Mouse (Mus musculus) adipose tissue, adult 10 weeks (tissue): ENCODE measurements around the gene Gm21870. TPM values are rescaled to one million over a fixed set of nuclear protein-coding genes. Genes with fewer than 3 reads are reported as not detected.

Source experiments
- polyA plus RNA-seq: library from polyadenylated mRNA; stranded (reverse); fragments of 350-450 nt; fragmentation: Illumina TruSeq; extraction: RNeasy Lipid Tissue Mini Kit (QIAGEN cat#74804); gene quantifications from one replicate; pipeline ENCODE4 v1.2.3, GENCODE M21; 2014; ENCODE audit warnings: low read depth, low replicate concordance

The Gm21870 gene
- polyA plus RNA-seq: not detected

GRCm38 (mm10) chrX:33986716-33987115 is at the start of gene Gm21870:
Gene Gm21870 (minus strand): TSS chrX:33986816.

DNA sequence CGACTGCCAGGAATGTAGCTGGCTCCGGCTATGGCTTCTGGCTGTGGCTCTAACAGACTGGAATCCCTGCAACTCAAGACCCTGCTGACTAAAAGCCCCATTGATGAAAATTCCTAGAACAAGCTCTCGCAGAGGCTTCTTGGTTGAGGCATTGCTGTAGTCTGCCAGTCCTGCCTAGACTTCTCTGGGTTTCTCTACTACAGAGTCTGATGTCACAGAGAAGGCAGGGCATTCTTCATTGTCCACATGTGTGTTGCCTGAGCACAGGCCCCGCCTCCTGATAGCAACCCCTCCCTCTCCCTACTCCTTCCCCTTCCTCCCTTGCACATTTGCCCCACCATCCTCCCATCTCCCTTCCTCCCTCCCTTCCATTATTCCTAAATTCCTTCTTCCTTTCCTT is 30.2 kb downstream of the Gm21870 start, which contains the start of gene Btbd35f6:
TSS of gene Btbd35f6 (minus strand) at position 101 of the 400 bp plus-strand sequence.

Other genes with a start within 250 kb of the Gm21870 start
- not detected for gene Btbd35f6, start 30.3 kb downstream of the Gm21870 start, polyA plus RNA-seq
- not detected for gene Btbd35f9, start 174.7 kb upstream of the Gm21870 start, polyA plus RNA-seq